Mouse (Mus musculus): ENCODE measurements at regions not wholly inside any gene's neighbourhood (a gene's known extent, or its start where the extent isn't known, plus 50 kb on each side); places are given as distances from the start of the nearest gene placed in this dataset.

- Histone ChIP-seq H3K4me1 (replicated peaks; ENCODE audit: control insufficient read depth, insufficient read depth, low read length) (no peaks in the 10 kb centered on the region), H3K4me2 (ENCODE audit: low read depth, low read length, severe bottlenecking) (no peak overlapping the region), H3K4me3 (ENCODE audit: low read depth, low read length) (no peak overlapping the region), H3K27ac (ENCODE audit: low read depth, low read length) (no peak overlapping the region), H3K9me3 (ENCODE audit: control insufficient read depth, low read length) (no peaks in the 10 kb centered on the region), H3K36me3 (ENCODE audit: control insufficient read depth, insufficient read depth, low read length) (no peaks in the 10 kb centered on the region), H3K9ac (ENCODE audit: low read length) (no peak overlapping the region), H3K27me3 (ENCODE audit: control insufficient read depth, insufficient read depth, low read length) (peaks cover 10% of the 10 kb centered on the region)
- 59% methylated on average over 2 of the region's 2 CpGs for WGBS
- no peak for DNase-seq (ENCODE audit: low spot score)
- ATAC-seq (replicated peaks; ENCODE audit: low FRiP score): no peak
These were observed 133.0 kb upstream of the Rai2 start for GRCm38 (mm10) chrX:161583872-161584271.

DNA sequence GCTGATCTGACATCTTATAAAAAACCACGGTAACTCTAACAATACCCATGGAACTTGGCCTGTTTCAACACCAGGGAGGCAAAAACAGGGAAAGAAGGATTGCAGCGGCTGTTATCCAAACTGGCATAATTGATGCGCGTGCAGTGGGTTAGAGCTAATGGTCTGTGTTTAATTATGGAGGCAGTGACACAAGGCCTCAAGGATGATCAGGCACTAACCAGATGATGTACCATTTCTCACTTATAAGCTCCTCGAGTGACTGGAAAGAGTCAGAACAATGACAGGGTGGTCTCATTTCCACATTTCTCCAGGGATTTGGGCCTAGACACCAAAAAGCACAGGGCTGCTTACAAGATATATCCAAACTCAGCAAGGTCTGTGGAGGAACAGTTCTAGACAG is 83.0 kb upstream of the Rai2 start:
- ATAC-seq (replicated peaks; ENCODE audit: low FRiP score) (no peak), DNase-seq (ENCODE audit: low spot score) (no peak)
- Histone ChIP-seq H3K27ac (ENCODE audit: low read depth, low read length) (no peak overlapping the region), H3K36me3 (ENCODE audit: control insufficient read depth, insufficient read depth, low read length) (no peaks in the 10 kb centered on the region), H3K4me1 (replicated peaks; ENCODE audit: control insufficient read depth, insufficient read depth, low read length) (no peaks in the 10 kb centered on the region), H3K9me3 (ENCODE audit: control insufficient read depth, low read length) (no peaks in the 10 kb centered on the region), H3K9ac (ENCODE audit: low read length) (no peak overlapping the region), H3K4me3 (ENCODE audit: low read depth, low read length) (no peak overlapping the region), H3K4me2 (ENCODE audit: low read depth, low read length, severe bottlenecking) (no peak overlapping the region), H3K27me3 (ENCODE audit: control insufficient read depth, insufficient read depth, low read length) (peaks cover 6% of the 10 kb centered on the region)
- 69% methylated on average over 5 of the region's 5 CpGs for WGBS

DNA sequence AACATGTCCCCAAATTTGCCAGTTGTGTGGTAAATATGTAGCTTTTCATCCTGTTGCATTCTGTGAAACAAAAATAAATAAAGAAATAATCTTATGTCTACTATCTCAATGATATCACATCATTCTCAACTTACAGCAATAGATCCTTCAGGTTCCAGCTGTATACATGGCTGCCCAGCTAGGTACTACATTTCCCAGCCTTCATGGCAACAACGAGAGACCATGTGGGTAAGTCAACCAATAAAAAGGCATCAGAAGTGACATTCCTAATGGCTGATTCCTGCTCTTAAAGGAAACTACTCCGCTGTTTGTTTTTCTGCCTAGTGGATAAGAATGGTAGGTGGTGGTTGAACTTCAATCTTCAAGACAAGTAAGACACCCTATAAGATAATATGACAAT is 82.5 kb upstream of the Rai2 start:
- no peaks in the 10 kb centered on the region for H3K9me3 ChIP-seq (ENCODE audit: control insufficient read depth, low read length)
- ATAC-seq (replicated peaks; ENCODE audit: low FRiP score) (no peak), DNase-seq (ENCODE audit: low spot score) (no peak)
- H3K4me3 ChIP-seq (ENCODE audit: low read depth, low read length): no peak overlapping the region
- WGBS: 78% methylated on average over 2 of the region's 2 CpGs
- H3K27ac ChIP-seq (ENCODE audit: low read depth, low read length): no peak overlapping the region
- no peak overlapping the region for H3K4me2 ChIP-seq (ENCODE audit: low read depth, low read length, severe bottlenecking)
- H3K36me3 ChIP-seq (ENCODE audit: control insufficient read depth, insufficient read depth, low read length): no peaks in the 10 kb centered on the region
- no peaks in the 10 kb centered on the region for H3K4me1 ChIP-seq (replicated peaks; ENCODE audit: control insufficient read depth, insufficient read depth, low read length)
- H3K9ac ChIP-seq (ENCODE audit: low read length): no peak overlapping the region
- peaks cover 5% of the 10 kb centered on the region for H3K27me3 ChIP-seq (ENCODE audit: control insufficient read depth, insufficient read depth, low read length)

- Histone ChIP-seq H3K27me3 (ENCODE audit: control insufficient read depth, insufficient read depth, low read length) (peaks cover 4% of the 10 kb centered on the region), H3K4me3 (ENCODE audit: low read depth, low read length) (no peak overlapping the region), H3K4me1 (replicated peaks; ENCODE audit: control insufficient read depth, insufficient read depth, low read length) (no peaks in the 10 kb centered on the region), H3K9me3 (ENCODE audit: control insufficient read depth, low read length) (no peaks in the 10 kb centered on the region), H3K36me3 (ENCODE audit: control insufficient read depth, insufficient read depth, low read length) (no peaks in the 10 kb centered on the region), H3K4me2 (ENCODE audit: low read depth, low read length, severe bottlenecking) (no peak overlapping the region), H3K27ac (ENCODE audit: low read depth, low read length) (no peak overlapping the region), H3K9ac (ENCODE audit: low read length) (no peak overlapping the region)
- no peak for ATAC-seq (replicated peaks; ENCODE audit: low FRiP score)
- DNase-seq (ENCODE audit: low spot score): no peak
- 78% methylated on average over 9 of the region's 9 CpGs for WGBS
These were observed 81.2 kb upstream of the Rai2 start for GRCm38 (mm10) chrX:161635678-161636077.

DNA sequence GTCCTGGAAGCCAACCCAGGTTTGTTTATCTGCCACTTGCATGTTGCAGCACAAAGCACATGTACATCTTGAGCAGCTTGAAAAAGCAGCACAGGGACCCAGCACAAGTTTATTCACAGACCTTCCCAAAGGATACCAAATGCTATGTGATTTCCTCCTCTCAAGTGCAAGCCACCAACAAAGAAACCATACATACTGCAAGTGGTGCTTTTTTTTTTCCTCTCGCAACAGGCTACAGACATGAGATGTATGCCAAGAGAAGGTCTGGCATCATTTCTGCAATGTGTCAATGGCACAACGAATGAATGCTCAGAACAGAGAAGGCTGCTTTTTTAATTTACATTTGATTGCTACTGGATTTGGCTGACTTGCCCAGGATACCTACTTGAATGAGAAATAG is 63.8 kb upstream of the Rai2 start:
- Histone ChIP-seq H3K4me1 (replicated peaks; ENCODE audit: control insufficient read depth, insufficient read depth, low read length) (no peaks in the 10 kb centered on the region), H3K36me3 (ENCODE audit: control insufficient read depth, insufficient read depth, low read length) (no peaks in the 10 kb centered on the region), H3K27me3 (ENCODE audit: control insufficient read depth, insufficient read depth, low read length) (peaks cover 8% of the 10 kb centered on the region; the same call in 1 of the 2 replicates), H3K4me3 (ENCODE audit: low read depth, low read length) (no peak overlapping the region), H3K9ac (ENCODE audit: low read length) (no peak overlapping the region), H3K4me2 (ENCODE audit: low read depth, low read length, severe bottlenecking) (no peak overlapping the region), H3K27ac (ENCODE audit: low read depth, low read length) (no peak overlapping the region), H3K9me3 (ENCODE audit: control insufficient read depth, low read length) (no peaks in the 10 kb centered on the region)
- no peak for DNase-seq (ENCODE audit: low spot score)
- WGBS: 79% methylated on average over 2 of the region's 2 CpGs
- no peak for ATAC-seq (replicated peaks; ENCODE audit: low FRiP score)

DNA sequence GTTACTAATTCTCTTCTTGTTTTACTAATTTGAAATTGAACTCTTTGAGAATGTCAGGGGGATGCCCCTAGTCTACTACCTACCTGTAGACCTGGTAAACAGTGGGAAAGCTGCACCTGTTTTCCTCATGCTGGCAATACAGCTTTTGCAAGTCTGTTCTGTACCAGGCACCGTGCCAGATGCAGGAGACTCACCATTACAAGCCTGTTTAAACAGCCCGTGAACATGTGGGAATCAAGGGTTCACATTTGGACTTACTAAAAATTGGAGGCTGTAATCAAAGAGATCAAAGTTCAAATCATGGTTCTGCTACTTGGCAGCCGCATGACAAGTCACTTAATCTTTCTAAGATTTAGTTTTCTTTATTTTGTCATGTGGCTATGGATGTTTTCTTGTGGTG is 56.8 kb upstream of the Rai2 start:
- 87% methylated on average over 3 of the region's 3 CpGs for WGBS
- Histone ChIP-seq H3K27ac (ENCODE audit: low read depth, low read length) (no peak overlapping the region), H3K27me3 (ENCODE audit: control insufficient read depth, insufficient read depth, low read length) (peaks cover 4% of the 10 kb centered on the region; the same call in 1 of the 2 replicates)

GRCm38 (mm10) chrX:161661936-161662335 is 54.9 kb upstream of the Rai2 start:
- DNase-seq (ENCODE audit: low spot score) (no peak), ATAC-seq (replicated peaks; ENCODE audit: low FRiP score) (no peak)
- H3K27me3 ChIP-seq (ENCODE audit: control insufficient read depth, insufficient read depth, low read length): peaks cover 4% of the 10 kb centered on the region; the same call in 1 of the 2 replicates
- 82% methylated on average over 2 of the region's 2 CpGs for WGBS
- no peaks in the 10 kb centered on the region for H3K36me3 ChIP-seq (ENCODE audit: control insufficient read depth, insufficient read depth, low read length)
- no peaks in the 10 kb centered on the region for H3K9me3 ChIP-seq (ENCODE audit: control insufficient read depth, low read length)
- no peak overlapping the region for H3K27ac ChIP-seq (ENCODE audit: low read depth, low read length)
- no peaks in the 10 kb centered on the region for H3K4me1 ChIP-seq (replicated peaks; ENCODE audit: control insufficient read depth, insufficient read depth, low read length)
- H3K4me2 ChIP-seq (ENCODE audit: low read depth, low read length, severe bottlenecking): no peak overlapping the region
- H3K9ac ChIP-seq (ENCODE audit: low read length): no peak overlapping the region
- no peak overlapping the region for H3K4me3 ChIP-seq (ENCODE audit: low read depth, low read length)

More for the DNA sequence above, 56.8 kb upstream of the Rai2 start:
- DNase-seq (ENCODE audit: low spot score): no peak
- Histone ChIP-seq H3K9me3 (ENCODE audit: control insufficient read depth, low read length) (no peaks in the 10 kb centered on the region), H3K9ac (ENCODE audit: low read length) (no peak overlapping the region), H3K36me3 (ENCODE audit: control insufficient read depth, insufficient read depth, low read length) (no peaks in the 10 kb centered on the region), H3K4me3 (ENCODE audit: low read depth, low read length) (no peak overlapping the region), H3K4me2 (ENCODE audit: low read depth, low read length, severe bottlenecking) (no peak overlapping the region), H3K4me1 (replicated peaks; ENCODE audit: control insufficient read depth, insufficient read depth, low read length) (no peaks in the 10 kb centered on the region)
- ATAC-seq (replicated peaks; ENCODE audit: low FRiP score): no peak

Data from forebrain, embryonic 11.5 days (tissue).